Mouse (Mus musculus): ENCODE measurements around the gene Olfr1316. TPM values are rescaled to one million over a fixed set of nuclear protein-coding genes. Genes with fewer than 3 reads are reported as not detected.

The Olfr1316 gene
- polyA plus RNA-seq (2014; fragmentation: Nextera tagmentation; extraction: Ambion mirVana): not detected in 2 replicates

- DNase-seq (ENCODE audit: low spot score) (no peak), ATAC-seq (replicated peaks; ENCODE audit: insufficient number of reproducible peaks, low FRiP score, low TSS enrichment, low read depth) (no peak)
- WGBS: 85% methylated on average over 2 of the region's 2 CpGs
- no peak within 1 kb of the TSS for H3K4me3 ChIP-seq (ENCODE audit: low read depth, low read length)
- H3K27ac ChIP-seq (replicated peaks; ENCODE audit: low read depth, low read length): no peak within 1 kb of the TSS
- H3K27me3 ChIP-seq (ENCODE audit: control insufficient read depth, insufficient read depth, low read length): no peaks in the 10 kb centered on the region
- H3K4me2 ChIP-seq (ENCODE audit: low read depth, low read length): no peak within 1 kb of the TSS
- H3K4me1 ChIP-seq (ENCODE audit: control insufficient read depth, insufficient read depth, low read length): no peaks in the 10 kb centered on the region
- no peak within 1 kb of the TSS for H3K9ac ChIP-seq (replicated peaks; ENCODE audit: low read length)
- no peaks in the 10 kb centered on the region for H3K36me3 ChIP-seq (replicated peaks; ENCODE audit: control insufficient read depth, insufficient read depth, low read depth, low read length)
- no peaks in the 10 kb centered on the region for H3K9me3 ChIP-seq (replicated peaks; ENCODE audit: control insufficient read depth, low read length)
Measured at GRCm38 (mm10) chr2:112134877-112135276, at the start of gene Olfr1316. Gene Olfr1316, minus strand, starts transcription at chr2:112134977.

- ATAC-seq (replicated peaks; ENCODE audit: insufficient number of reproducible peaks, low FRiP score, low TSS enrichment, low read depth) (no peak), DNase-seq (ENCODE audit: low spot score) (no peak)
- no peak within 1 kb of the TSS for H3K4me2 ChIP-seq (ENCODE audit: low read depth, low read length)
- H3K9ac ChIP-seq (replicated peaks; ENCODE audit: low read length): no peak within 1 kb of the TSS
- no peaks in the 10 kb centered on the region for H3K9me3 ChIP-seq (replicated peaks; ENCODE audit: control insufficient read depth, low read length)
- no peaks in the 10 kb centered on the region for H3K36me3 ChIP-seq (replicated peaks; ENCODE audit: control insufficient read depth, insufficient read depth, low read depth, low read length)
- no peaks in the 10 kb centered on the region for H3K27me3 ChIP-seq (ENCODE audit: control insufficient read depth, insufficient read depth, low read length)
- no peak within 1 kb of the TSS for H3K27ac ChIP-seq (replicated peaks; ENCODE audit: low read depth, low read length)
- no peak within 1 kb of the TSS for H3K4me3 ChIP-seq (ENCODE audit: low read depth, low read length)
- no peaks in the 10 kb centered on the region for H3K4me1 ChIP-seq (ENCODE audit: control insufficient read depth, insufficient read depth, low read length)
Measured at GRCm38 (mm10) chr2:112153898-112154297, 19.1 kb upstream of the Olfr1316 start, which contains the start of gene Olfr1318. Gene Olfr1318, plus strand, starts transcription at chr2:112154198.

DNA sequence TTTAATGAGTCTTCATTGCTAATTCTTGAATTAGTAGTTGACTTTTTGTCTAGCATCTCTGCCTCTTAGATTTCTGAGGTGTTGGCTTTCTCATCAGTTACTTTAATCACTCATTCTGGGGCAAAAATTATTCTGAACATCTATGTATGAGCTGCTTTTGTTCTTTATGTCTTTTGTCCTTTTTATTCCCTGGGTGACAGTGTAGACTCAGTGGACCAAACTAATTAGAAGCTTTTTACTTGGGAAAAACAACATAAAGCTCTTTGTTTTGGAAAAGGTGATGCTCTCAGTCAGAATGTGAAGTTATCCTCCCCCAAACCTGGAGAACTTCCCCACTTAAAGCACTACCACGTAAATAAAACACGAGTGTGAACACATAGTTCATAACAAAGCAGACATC lies 5.3 kb upstream of the Olfr1316 start, which contains the start of gene Olfr1317:
Olfr1317 (plus strand) TSS at position 301 of the 400 bp plus-strand sequence.
- no peak within 1 kb of the TSS for H3K4me3 ChIP-seq (ENCODE audit: low read depth, low read length)
- ATAC-seq (replicated peaks; ENCODE audit: insufficient number of reproducible peaks, low FRiP score, low TSS enrichment, low read depth): no peak
- H3K27ac ChIP-seq (replicated peaks; ENCODE audit: low read depth, low read length): no peak within 1 kb of the TSS
- no peaks in the 10 kb centered on the region for H3K4me1 ChIP-seq (ENCODE audit: control insufficient read depth, insufficient read depth, low read length)
- H3K9ac ChIP-seq (replicated peaks; ENCODE audit: low read length): no peak within 1 kb of the TSS
- WGBS: 80% methylated on average over 2 of the region's 2 CpGs
- H3K27me3 ChIP-seq (ENCODE audit: control insufficient read depth, insufficient read depth, low read length): no peaks in the 10 kb centered on the region
- H3K9me3 ChIP-seq (replicated peaks; ENCODE audit: control insufficient read depth, low read length): no peaks in the 10 kb centered on the region
- H3K4me2 ChIP-seq (ENCODE audit: low read depth, low read length): no peak within 1 kb of the TSS
- no peaks in the 10 kb centered on the region for H3K36me3 ChIP-seq (replicated peaks; ENCODE audit: control insufficient read depth, insufficient read depth, low read depth, low read length)
- no peak for DNase-seq (ENCODE audit: low spot score)

DNA sequence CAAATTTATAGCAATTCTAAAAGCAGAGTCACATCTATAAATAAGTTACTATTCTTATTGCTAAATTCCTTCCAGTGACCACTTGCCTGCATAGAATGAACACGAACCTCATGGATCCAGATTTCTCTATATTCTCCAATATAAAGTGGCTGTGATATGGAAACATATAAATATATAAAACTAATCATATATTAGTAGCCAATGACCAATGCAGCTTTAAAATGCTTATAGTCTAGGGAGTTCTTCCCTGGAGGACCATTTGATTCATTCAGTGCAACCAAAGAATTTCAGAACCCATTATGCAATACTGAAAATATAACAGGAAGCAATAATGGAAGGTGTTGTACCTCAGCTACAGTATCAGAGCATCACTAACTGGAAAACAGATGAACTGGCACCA lies 19.4 kb downstream of the Olfr1316 start, which contains the start of gene Olfr1315-ps1:
Olfr1315-ps1 (minus strand) TSS at position 101 of the 400 bp plus-strand sequence.
- no peaks in the 10 kb centered on the region for H3K27me3 ChIP-seq (ENCODE audit: control insufficient read depth, insufficient read depth, low read length)
- no peak within 1 kb of the TSS for H3K4me2 ChIP-seq (ENCODE audit: low read depth, low read length)
- no peak within 1 kb of the TSS for H3K27ac ChIP-seq (replicated peaks; ENCODE audit: low read depth, low read length)
- H3K4me3 ChIP-seq (ENCODE audit: low read depth, low read length): no peak within 1 kb of the TSS
- DNase-seq (ENCODE audit: low spot score) (no peak), ATAC-seq (replicated peaks; ENCODE audit: insufficient number of reproducible peaks, low FRiP score, low TSS enrichment, low read depth) (no peak)
- H3K4me1 ChIP-seq (ENCODE audit: control insufficient read depth, insufficient read depth, low read length): no peaks in the 10 kb centered on the region
- no peak within 1 kb of the TSS for H3K9ac ChIP-seq (replicated peaks; ENCODE audit: low read length)
- WGBS: 83% methylated on average over 1 of the region's 1 CpGs
- no peaks in the 10 kb centered on the region for H3K36me3 ChIP-seq (replicated peaks; ENCODE audit: control insufficient read depth, insufficient read depth, low read depth, low read length)
- no peaks in the 10 kb centered on the region for H3K9me3 ChIP-seq (replicated peaks; ENCODE audit: control insufficient read depth, low read length)

DNA sequence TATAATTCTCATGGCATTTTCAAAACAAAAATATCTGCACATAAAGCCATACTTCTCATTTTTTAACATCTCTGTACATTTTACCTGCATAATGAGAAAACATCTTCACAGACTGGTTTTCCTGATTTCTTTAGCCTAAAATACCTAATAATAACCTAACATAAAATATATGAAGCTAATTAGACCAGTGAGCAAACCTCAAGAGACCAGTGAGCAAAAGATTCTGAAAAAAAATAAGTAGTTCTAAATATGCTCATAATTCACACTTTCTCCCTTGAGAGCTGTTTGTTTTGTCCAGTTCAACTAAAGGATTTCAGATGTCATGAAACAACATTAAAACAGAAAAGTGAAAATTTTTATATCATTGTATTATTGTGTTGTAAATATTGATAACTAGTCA lies 38.1 kb downstream of the Olfr1316 start, which contains the start of gene Olfr1314:
Olfr1314 (minus strand) TSS at position 101 of the 400 bp plus-strand sequence.
- no peaks in the 10 kb centered on the region for H3K27me3 ChIP-seq (ENCODE audit: control insufficient read depth, insufficient read depth, low read length)
- no peak for DNase-seq (ENCODE audit: low spot score)
- no peak within 1 kb of the TSS for H3K27ac ChIP-seq (replicated peaks; ENCODE audit: low read depth, low read length)
- H3K4me3 ChIP-seq (ENCODE audit: low read depth, low read length): no peak within 1 kb of the TSS
- H3K36me3 ChIP-seq (replicated peaks; ENCODE audit: control insufficient read depth, insufficient read depth, low read depth, low read length): no peaks in the 10 kb centered on the region
- H3K4me1 ChIP-seq (ENCODE audit: control insufficient read depth, insufficient read depth, low read length): no peaks in the 10 kb centered on the region
- no peaks in the 10 kb centered on the region for H3K9me3 ChIP-seq (replicated peaks; ENCODE audit: control insufficient read depth, low read length)
- no peak for ATAC-seq (replicated peaks; ENCODE audit: insufficient number of reproducible peaks, low FRiP score, low TSS enrichment, low read depth)
- no peak within 1 kb of the TSS for H3K9ac ChIP-seq (replicated peaks; ENCODE audit: low read length)
- no peak within 1 kb of the TSS for H3K4me2 ChIP-seq (ENCODE audit: low read depth, low read length)

DNA sequence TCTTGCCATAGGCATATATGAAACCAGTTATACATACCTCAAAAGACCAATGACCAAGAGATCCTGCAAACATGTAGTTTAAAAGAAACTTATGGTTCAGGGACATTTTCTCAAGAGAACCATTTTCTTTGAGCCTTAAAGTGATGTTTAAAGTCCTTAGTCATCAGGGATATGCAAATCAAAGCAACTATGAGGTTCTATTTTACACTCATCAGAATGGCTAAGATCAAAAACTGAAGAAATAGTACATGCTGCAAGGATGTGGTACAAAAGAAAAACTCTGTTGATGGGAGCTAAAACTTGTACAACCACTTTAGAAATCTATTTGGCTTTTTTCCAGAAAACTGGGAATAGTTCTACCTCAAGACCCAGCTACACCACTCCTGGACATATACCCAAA lies 57.0 kb downstream of the Olfr1316 start, which contains the start of gene Olfr1313:
Olfr1313 (minus strand) TSS at position 101 of the 400 bp plus-strand sequence.
- no peaks in the 10 kb centered on the region for H3K4me1 ChIP-seq (ENCODE audit: control insufficient read depth, insufficient read depth, low read length)
- ATAC-seq (replicated peaks; ENCODE audit: insufficient number of reproducible peaks, low FRiP score, low TSS enrichment, low read depth): no peak
- no peak within 1 kb of the TSS for H3K4me3 ChIP-seq (ENCODE audit: low read depth, low read length)
- DNase-seq (ENCODE audit: low spot score): no peak
- no peaks in the 10 kb centered on the region for H3K27me3 ChIP-seq (ENCODE audit: control insufficient read depth, insufficient read depth, low read length)
- H3K27ac ChIP-seq (replicated peaks; ENCODE audit: low read depth, low read length): no peak within 1 kb of the TSS
- H3K9me3 ChIP-seq (replicated peaks; ENCODE audit: control insufficient read depth, low read length): no peaks in the 10 kb centered on the region
- H3K4me2 ChIP-seq (ENCODE audit: low read depth, low read length): no peak within 1 kb of the TSS
- no peak within 1 kb of the TSS for H3K9ac ChIP-seq (replicated peaks; ENCODE audit: low read length)
- H3K36me3 ChIP-seq (replicated peaks; ENCODE audit: control insufficient read depth, insufficient read depth, low read depth, low read length): no peaks in the 10 kb centered on the region

Other genes starting within 250 kb of the Olfr1316 start
- not detected in 2 replicates for gene Olfr1306, start 218.7 kb downstream of the Olfr1316 start, polyA plus RNA-seq (2014; fragmentation: Nextera tagmentation; extraction: Ambion mirVana)
- gene Olfr1307, start 185.5 kb downstream of the Olfr1316 start, polyA plus RNA-seq (2014; fragmentation: Nextera tagmentation; extraction: Ambion mirVana): not detected in 2 replicates
- not detected in 2 replicates for gene Olfr1308, start 170.0 kb downstream of the Olfr1316 start, polyA plus RNA-seq (2014; fragmentation: Nextera tagmentation; extraction: Ambion mirVana)
- not detected in 2 replicates for gene Olfr1309, start 144.7 kb downstream of the Olfr1316 start, polyA plus RNA-seq (2014; fragmentation: Nextera tagmentation; extraction: Ambion mirVana)
- not detected in 2 replicates for gene Olfr1310, start 122.3 kb downstream of the Olfr1316 start, polyA plus RNA-seq (2014; fragmentation: Nextera tagmentation; extraction: Ambion mirVana)
- gene Olfr1311, start 110.6 kb downstream of the Olfr1316 start, polyA plus RNA-seq (2014; fragmentation: Nextera tagmentation; extraction: Ambion mirVana): not detected in 2 replicates
- gene Olfr1312, start 84.7 kb downstream of the Olfr1316 start, polyA plus RNA-seq (2014; fragmentation: Nextera tagmentation; extraction: Ambion mirVana): not detected in 2 replicates
- gene Olfr1313, start 57.1 kb downstream of the Olfr1316 start, polyA plus RNA-seq (2014; fragmentation: Nextera tagmentation; extraction: Ambion mirVana): not detected in 2 replicates
- not detected in 2 replicates for gene Olfr1314, start 38.2 kb downstream of the Olfr1316 start, polyA plus RNA-seq (2014; fragmentation: Nextera tagmentation; extraction: Ambion mirVana)
- gene Olfr1315-ps1, start 19.5 kb downstream of the Olfr1316 start, polyA plus RNA-seq (2014; fragmentation: Nextera tagmentation; extraction: Ambion mirVana): not detected in 2 replicates
- not detected in 2 replicates for gene Olfr1317, start 5.4 kb upstream of the Olfr1316 start, polyA plus RNA-seq (2014; fragmentation: Nextera tagmentation; extraction: Ambion mirVana)
- not detected in 2 replicates for gene Olfr1318, start 19.2 kb upstream of the Olfr1316 start, polyA plus RNA-seq (2014; fragmentation: Nextera tagmentation; extraction: Ambion mirVana)
- 10.5 and 11.8 TPM in 2 replicates for gene Lpcat4, start 104.5 kb upstream of the Olfr1316 start, polyA plus RNA-seq (2014; fragmentation: Nextera tagmentation; extraction: Ambion mirVana)
- 0.06 TPM in 1 of 2 replicates, not detected in the other for gene Nutm1, start 124.3 kb upstream of the Olfr1316 start, polyA plus RNA-seq (2014; fragmentation: Nextera tagmentation; extraction: Ambion mirVana)
- gene Nop10, start 126.9 kb upstream of the Olfr1316 start, polyA plus RNA-seq (2014; fragmentation: Nextera tagmentation; extraction: Ambion mirVana): 181 and 189 TPM in 2 replicates
- gene Slc12a6, start 130.8 kb upstream of the Olfr1316 start, polyA plus RNA-seq (2014; fragmentation: Nextera tagmentation; extraction: Ambion mirVana): 10.3 and 10.4 TPM in 2 replicates
- not detected in 2 replicates for gene Gm21985, start 131.3 kb upstream of the Olfr1316 start, polyA plus RNA-seq (2014; fragmentation: Nextera tagmentation; extraction: Ambion mirVana)
- gene Emc4, start 233.1 kb upstream of the Olfr1316 start, polyA plus RNA-seq (2014; fragmentation: Nextera tagmentation; extraction: Ambion mirVana): 93.3 and 107 TPM in 2 replicates
- 55.6 and 63.3 TPM in 2 replicates for gene Katnbl1, start 244.2 kb upstream of the Olfr1316 start, polyA plus RNA-seq (2014; fragmentation: Nextera tagmentation; extraction: Ambion mirVana)